Comparison of ENCODE assay signal across 14 mouse cellular contexts in genomic region chr8:111919663-111920062, GRCm38 (mm10). TPM values are rescaled to one million over a fixed set of nuclear protein-coding genes. Genes with fewer than 3 reads are reported as not detected.
A peak's percentile ranks its signal among the peaks of the same experiment; 100 is the strongest.
DNase-seq lines count a peak whose midpoint lies in the region; ATAC-seq and TF ChIP-seq lines count a peak whose summit lies in the region.
"Had no signal": no experiment of that assay in that cellular context is flagged by ENCODE, and none has a peak within 500 bp of the region (broad histone marks: within the 10 kb centered on the region; RNA-seq: fewer than 3 reads in every experiment).

No protein-coding gene starts in this region.

- H3K36me3 ChIP-seq in liver, embryonic 11.5 days (ENCODE audit: control insufficient read depth, insufficient read depth, low read length) = no peaks in the 10 kb centered on the region
- H3K36me3 ChIP-seq in ES-Bruce4 (ENCODE audit: control insufficient read depth, insufficient read depth, low read length, poor library complexity, severe bottlenecking) = peaks cover 11% of the 10 kb centered on the region
- peaks cover 13% of the 10 kb centered on the region; the same call in 1 of the 2 replicates for H3K36me3 ChIP-seq in hindbrain, embryonic 12.5 days

- DNase-seq in CD4-positive, CD25-positive, alpha-beta regulatory T cell, adult 2 months (ENCODE audit: low read depth, low spot score) = peak; percentile 35
- peak; percentile 31 for DNase-seq in liver
- no peak for DNase-seq in liver, embryonic 11.5 days (ENCODE audit: low spot score)
- DNase-seq in induced T-regulatory cell, adult 2 months (ENCODE audit: low read depth) = peak; percentile 51
- no peak for DNase-seq in embryo, embryonic 11 days
- DNase-seq: cerebellum, adult 9-11 months; heart, postnatal 14 days; kidney, adult 18-20 months had no signal

- ATAC-seq in CD4-positive, CD25-positive, alpha-beta regulatory T cell, adult 4 months = no peak
- ATAC-seq in liver, embryonic 11.5 days (replicated peaks; ENCODE audit: low FRiP score) = no peak
- ATAC-seq in hindbrain, embryonic 12.5 days (ENCODE audit: low FRiP score) = no peak
- ATAC-seq: forebrain, embryonic 15.5 days had no signal

- TF ChIP-seq POLR2A in ES-Bruce4 (IDR thresholded peaks at IDR 0.05; ENCODE audit: insufficient read depth, low read length) = no peak

- H3K4me3 ChIP-seq in liver, embryonic 11.5 days (ENCODE audit: low read depth, low read length) = no peak overlapping the region
- no peak overlapping the region for H3K4me3 ChIP-seq in ES-Bruce4 (ENCODE audit: low read depth, low read length)
- H3K4me3 ChIP-seq in hindbrain, embryonic 12.5 days = no peak overlapping the region
- H3K4me3 ChIP-seq: embryonic facial prominence, embryonic 12.5 days; forebrain, embryonic 15.5 days had no signal

- H3K27ac ChIP-seq in liver, embryonic 11.5 days (ENCODE audit: low read depth, low read length) = no peak overlapping the region
- no peak overlapping the region for H3K27ac ChIP-seq in ES-Bruce4 (ENCODE audit: insufficient read depth, low read length)
- H3K27ac ChIP-seq in hindbrain, embryonic 12.5 days = no peak overlapping the region
- H3K27ac ChIP-seq: embryonic facial prominence, embryonic 12.5 days; forebrain, embryonic 15.5 days; macrophage had no signal

- no peaks in the 10 kb centered on the region for H3K4me1 ChIP-seq in liver, embryonic 11.5 days (replicated peaks; ENCODE audit: control insufficient read depth, insufficient read depth, low read length)
- no peaks in the 10 kb centered on the region for H3K4me1 ChIP-seq in ES-Bruce4 (ENCODE audit: control insufficient read depth, insufficient read depth, low read length)
- no peaks in the 10 kb centered on the region for H3K4me1 ChIP-seq in hindbrain, embryonic 12.5 days
- H3K4me1 ChIP-seq: embryonic facial prominence, embryonic 12.5 days; forebrain, embryonic 15.5 days had no signal

- TF ChIP-seq CTCF in ES-Bruce4 (IDR thresholded peaks at IDR 0.05; ENCODE audit: low read depth, low read length) = peak; percentile 82

- no peaks in the 10 kb centered on the region for H3K27me3 ChIP-seq in liver, embryonic 11.5 days (replicated peaks; ENCODE audit: control insufficient read depth, insufficient read depth, low read length)
- no peaks in the 10 kb centered on the region for H3K27me3 ChIP-seq in ES-Bruce4 (ENCODE audit: control insufficient read depth, insufficient read depth, low read length, poor library complexity, severe bottlenecking)
- no peaks in the 10 kb centered on the region for H3K27me3 ChIP-seq in hindbrain, embryonic 12.5 days
- H3K27me3 ChIP-seq: embryonic facial prominence, embryonic 12.5 days; forebrain, embryonic 15.5 days had no signal

- 75% methylated on average over 2 of the region's 2 CpGs for WGBS in liver, embryonic 11.5 days
- WGBS in hindbrain, embryonic 12.5 days = 93% methylated on average over 2 of the region's 2 CpGs

- H3K9me3 ChIP-seq in liver, embryonic 11.5 days (ENCODE audit: control insufficient read depth, low read length) = no peaks in the 10 kb centered on the region
- no peaks in the 10 kb centered on the region for H3K9me3 ChIP-seq in ES-Bruce4 (replicated peaks; ENCODE audit: control insufficient read depth, insufficient read depth, low read length, poor library complexity, severe bottlenecking)
- no peaks in the 10 kb centered on the region for H3K9me3 ChIP-seq in hindbrain, embryonic 12.5 days (replicated peaks)
- H3K9me3 ChIP-seq: embryonic facial prominence, embryonic 12.5 days; forebrain, embryonic 15.5 days had no signal

- H3K9ac ChIP-seq in liver, embryonic 11.5 days (ENCODE audit: low read depth, low read length) = no peak overlapping the region
- H3K9ac ChIP-seq in ES-Bruce4 (ENCODE audit: low read depth, poor library complexity, severe bottlenecking) = no peak overlapping the region
- no peak overlapping the region for H3K9ac ChIP-seq in hindbrain, embryonic 12.5 days
- H3K9ac ChIP-seq: embryonic facial prominence, embryonic 12.5 days; forebrain, embryonic 15.5 days had no signal

- H3K4me2 ChIP-seq in liver, embryonic 11.5 days = no peak overlapping the region
- no peak overlapping the region for H3K4me2 ChIP-seq in hindbrain, embryonic 12.5 days (replicated peaks)
- H3K4me2 ChIP-seq: embryonic facial prominence, embryonic 12.5 days; forebrain, embryonic 15.5 days had no signal

- no peak for TF ChIP-seq EP300 in ES-Bruce4 (IDR thresholded peaks at IDR 0.05; ENCODE audit: insufficient read depth, low read depth, low read length)

RNA-seq across cellular contexts. Expression of gene Chst5, which starts 9.4 kb away (rescaled TPM):
- polyA plus RNA-seq in CD4-positive, CD25-positive, alpha-beta regulatory T cell, adult 4 months (2017; shearing (Covaris generic)) = not detected
- 0.35 and 0.41 TPM in 2 replicates for polyA plus RNA-seq in liver, embryonic 11.5 days (2014; fragmentation: Nextera tagmentation; extraction: Ambion mirVana)
- polyA plus RNA-seq in ES-Bruce4 (2011; ENCODE audit: insufficient read depth, insufficient read length, low read depth, missing spikeins) = 0.81 and 1.5 TPM in 2 replicates
- 4.7 and 5.1 TPM in 2 replicates for polyA plus RNA-seq in hindbrain, embryonic 12.5 days (2016; fragmentation: Nextera tagmentation; extraction: Ambion mirVana)
- polyA plus RNA-seq: macrophage had no signal

RNA-seq across cellular contexts. Expression of gene Tmem231, which starts 14.0 kb away (rescaled TPM):
- polyA plus RNA-seq in CD4-positive, CD25-positive, alpha-beta regulatory T cell, adult 4 months (2017; shearing (Covaris generic)) = 1 to 10 TPM; 2.5 to 3.5 TPM
- 6.7 and 6.8 TPM in 2 replicates for polyA plus RNA-seq in liver, embryonic 11.5 days (2014; fragmentation: Nextera tagmentation; extraction: Ambion mirVana)
- polyA plus RNA-seq in ES-Bruce4 (2011; ENCODE audit: insufficient read depth, insufficient read length, low read depth, missing spikeins) = 16.8 and 18.2 TPM in 2 replicates
- polyA plus RNA-seq in hindbrain, embryonic 12.5 days (2016; fragmentation: Nextera tagmentation; extraction: Ambion mirVana) = 20.4 and 22.4 TPM in 2 replicates

RNA-seq across cellular contexts. Expression of gene Gabarapl2, which starts 20.8 kb away (rescaled TPM):
- 100 to 1,000 TPM; 205 to 239 TPM for polyA plus RNA-seq in CD4-positive, CD25-positive, alpha-beta regulatory T cell, adult 4 months (2017; shearing (Covaris generic))
- polyA plus RNA-seq in liver, embryonic 11.5 days (2014; fragmentation: Nextera tagmentation; extraction: Ambion mirVana) = 136 and 141 TPM in 2 replicates
- polyA plus RNA-seq in ES-Bruce4 (2011; ENCODE audit: insufficient read depth, insufficient read length, low read depth, missing spikeins) = 64.2 and 66.4 TPM in 2 replicates
- 327 and 330 TPM in 2 replicates for polyA plus RNA-seq in hindbrain, embryonic 12.5 days (2016; fragmentation: Nextera tagmentation; extraction: Ambion mirVana)

RNA-seq across cellular contexts. Expression of gene Tmem170, which starts 43.1 kb away (rescaled TPM):
- polyA plus RNA-seq in CD4-positive, CD25-positive, alpha-beta regulatory T cell, adult 4 months (2017; shearing (Covaris generic)) = 1 to 10 TPM; 7.5 to 9.2 TPM
- polyA plus RNA-seq in liver, embryonic 11.5 days (2014; fragmentation: Nextera tagmentation; extraction: Ambion mirVana) = 8.0 and 8.4 TPM in 2 replicates
- polyA plus RNA-seq in ES-Bruce4 (2011; ENCODE audit: insufficient read depth, insufficient read length, low read depth, missing spikeins) = 30.4 and 31.2 TPM in 2 replicates
- polyA plus RNA-seq in hindbrain, embryonic 12.5 days (2016; fragmentation: Nextera tagmentation; extraction: Ambion mirVana) = 7.5 and 8.5 TPM in 2 replicates

Comparison
In these comparisons a context has a peak if more than half of its experiments do, and no peak if none do; other contexts are left out.
1. DNase-seq: peak in CD4-positive, CD25-positive, alpha-beta regulatory T cell, adult 2 months (single experiment), liver (single experiment) and induced T-regulatory cell, adult 2 months (single experiment); none in liver, embryonic 11.5 days (single experiment) and embryo, embryonic 11 days (single experiment).